Mouse (Mus musculus): ENCODE measurements around the gene Kbtbd13. TPM values are rescaled to one million over a fixed set of nuclear protein-coding genes. Genes with fewer than 3 reads are reported as not detected.
A peak's percentile ranks its signal among the peaks of the same experiment; 100 is the strongest.

Gene Kbtbd13
- polyA plus RNA-seq, 1 experiment from 2014 or later = 0.49 TPM

DNA sequence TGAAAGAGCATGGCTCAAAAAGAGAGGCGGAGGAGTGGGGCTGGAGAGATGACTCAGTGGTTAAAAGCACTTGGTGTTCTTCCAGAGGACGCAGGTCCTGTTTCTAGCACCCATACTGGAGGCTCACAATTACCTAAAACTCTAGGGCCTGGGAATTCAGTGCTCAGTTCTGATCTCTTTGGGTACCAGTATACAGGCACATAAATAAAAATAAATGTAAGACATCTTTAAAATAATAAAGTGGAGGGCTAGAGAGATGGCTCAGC is 13.7 kb upstream of the Kbtbd13 start:
- 0 out of 2 replicates have a peak, but pooled peaks cover 4% of the 10 kb centered on the region for H3K4me1 ChIP-seq (replicated peaks; ENCODE audit: control insufficient read depth, insufficient read depth)
- no peaks in the 10 kb centered on the region for H3K36me3 ChIP-seq (ENCODE audit: control insufficient read depth, insufficient read depth, low read length)
- H3K9me3 ChIP-seq (ENCODE audit: control insufficient read depth, low read length) = no peaks in the 10 kb centered on the region
- H3K27me3 ChIP-seq (ENCODE audit: control insufficient read depth, insufficient read depth, low read length) = no peaks in the 10 kb centered on the region
- no peak overlapping the region for H3K4me3 ChIP-seq (ENCODE audit: low read depth, low read length)
- no peak for ATAC-seq (ENCODE audit: low FRiP score, low TSS enrichment)
- no peak overlapping the region for H3K9ac ChIP-seq (ENCODE audit: low read length)
- no peak overlapping the region for H3K4me2 ChIP-seq (replicated peaks; ENCODE audit: low read depth)
- DNase-seq (ENCODE audit: low spot score) = no peak
- WGBS = 65% methylated on average over 2 of the region's 2 CpGs
- H3K27ac ChIP-seq (replicated peaks) = no peak overlapping the region
- TF ChIP-seq EP300 (optimal IDR thresholded peaks at IDR 0.05) = no peak
- no peak for TF ChIP-seq CTCF (IDR thresholded peaks at IDR 0.05; ENCODE audit: low read depth)

GRCm38 (mm10) chr9:65404331-65405183 is 13.1 kb upstream of the Kbtbd13 start:
- DNase-seq (ENCODE audit: low spot score) (peak; percentile 41), ATAC-seq (ENCODE audit: low FRiP score, low TSS enrichment) (no peak)
- no peak overlapping the region for H3K4me3 ChIP-seq (ENCODE audit: low read depth, low read length)
- 55% methylated on average over 15 of the region's 15 CpGs for WGBS
- no peak overlapping the region for H3K9ac ChIP-seq (ENCODE audit: low read length)
- 0 out of 2 replicates have a peak, but pooled peaks cover 4% of the 10 kb centered on the region for H3K4me1 ChIP-seq (replicated peaks; ENCODE audit: control insufficient read depth, insufficient read depth)
- H3K4me2 ChIP-seq (replicated peaks; ENCODE audit: low read depth) = no peak overlapping the region
- H3K9me3 ChIP-seq (ENCODE audit: control insufficient read depth, low read length) = no peaks in the 10 kb centered on the region
- H3K36me3 ChIP-seq (ENCODE audit: control insufficient read depth, insufficient read depth, low read length) = no peaks in the 10 kb centered on the region
- TF ChIP-seq CTCF (IDR thresholded peaks at IDR 0.05; ENCODE audit: low read depth) (no peak), EP300 (optimal IDR thresholded peaks at IDR 0.05) (no peak)
- no peak overlapping the region for H3K27ac ChIP-seq (replicated peaks)
- H3K27me3 ChIP-seq (ENCODE audit: control insufficient read depth, insufficient read depth, low read length) = no peaks in the 10 kb centered on the region

- no peak overlapping the region for H3K4me2 ChIP-seq (replicated peaks; ENCODE audit: low read depth)
- DNase-seq (ENCODE audit: low spot score) (no peak), ATAC-seq (ENCODE audit: low FRiP score, low TSS enrichment) (no peak)
- no peak for TF ChIP-seq EP300 (optimal IDR thresholded peaks at IDR 0.05)
- no peak for TF ChIP-seq CTCF (IDR thresholded peaks at IDR 0.05; ENCODE audit: low read depth)
- H3K4me1 ChIP-seq (replicated peaks; ENCODE audit: control insufficient read depth, insufficient read depth) = 0 out of 2 replicates have a peak, but pooled peaks cover 4% of the 10 kb centered on the region
- 78% methylated on average over 6 of the region's 6 CpGs for WGBS
- no peaks in the 10 kb centered on the region for H3K36me3 ChIP-seq (ENCODE audit: control insufficient read depth, insufficient read depth, low read length)
- H3K27ac ChIP-seq (replicated peaks) = no peak overlapping the region
- no peak overlapping the region for H3K9ac ChIP-seq (ENCODE audit: low read length)
- H3K4me3 ChIP-seq (ENCODE audit: low read depth, low read length) = no peak overlapping the region
- H3K9me3 ChIP-seq (ENCODE audit: control insufficient read depth, low read length) = no peaks in the 10 kb centered on the region
- H3K27me3 ChIP-seq (ENCODE audit: control insufficient read depth, insufficient read depth, low read length) = no peaks in the 10 kb centered on the region
Observed at GRCm38 (mm10) chr9:65399934-65400333, 8.5 kb upstream of the Kbtbd13 start.

- ATAC-seq (ENCODE audit: low FRiP score, low TSS enrichment) = peak; percentile 49; the same call in 1 of the 2 replicates
- Histone ChIP-seq H3K4me3 (ENCODE audit: low read depth, low read length) (peak within 1 kb of the TSS; percentile 40), H3K27me3 (ENCODE audit: control insufficient read depth, insufficient read depth, low read length) (no peaks in the 10 kb centered on the region), H3K9me3 (ENCODE audit: control insufficient read depth, low read length) (no peaks in the 10 kb centered on the region), H3K27ac (replicated peaks) (no peak within 1 kb of the TSS), H3K4me1 (replicated peaks; ENCODE audit: control insufficient read depth, insufficient read depth) (no peaks in the 10 kb centered on the region), H3K4me2 (replicated peaks; ENCODE audit: low read depth) (peak within 1 kb of the TSS; percentile 76), H3K9ac (ENCODE audit: low read length) (peak within 1 kb of the TSS; percentile 38; the same call in 1 of the 2 replicates), H3K36me3 (ENCODE audit: control insufficient read depth, insufficient read depth, low read length) (no peaks in the 10 kb centered on the region)
- WGBS = under 1% methylated on average over 24 of the region's 24 CpGs
- peak; percentile 64 for DNase-seq (ENCODE audit: low spot score)
- TF ChIP-seq EP300 (optimal IDR thresholded peaks at IDR 0.05) = no peak
- TF ChIP-seq CTCF (IDR thresholded peaks at IDR 0.05; ENCODE audit: low read depth) = no peak
Observed at GRCm38 (mm10) chr9:65398279-65398678, 6.8 kb upstream of the Kbtbd13 start, which contains the start of gene Rasl12. TSS of gene Rasl12 (plus strand) at chr9:65398506.

DNA sequence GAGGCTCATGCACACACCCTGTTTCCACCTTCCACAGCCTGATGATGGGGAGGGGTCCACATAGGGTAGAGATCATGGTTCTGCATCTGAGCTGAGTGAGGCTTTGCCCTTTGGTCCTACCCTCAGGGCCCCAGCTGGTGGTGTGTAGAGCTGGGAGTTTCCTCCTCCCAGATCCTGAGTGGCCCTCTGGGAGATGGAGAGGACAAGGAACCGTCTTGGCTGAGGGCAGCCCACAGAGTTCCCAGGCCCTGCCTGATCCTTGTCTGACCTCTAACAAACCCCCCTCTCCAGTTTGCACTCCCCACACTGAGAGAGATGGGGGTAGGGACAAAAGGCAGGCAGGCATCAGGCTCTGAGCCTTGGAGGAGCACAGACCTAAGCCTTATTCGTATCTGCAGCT is 2.9 kb upstream of the Kbtbd13 start:
- H3K4me3 ChIP-seq (ENCODE audit: low read depth, low read length) = no peak overlapping the region
- H3K9me3 ChIP-seq (ENCODE audit: control insufficient read depth, low read length) = no peaks in the 10 kb centered on the region
- no peak for DNase-seq (ENCODE audit: low spot score)
- H3K27ac ChIP-seq (replicated peaks) = no peak overlapping the region
- H3K4me1 ChIP-seq (replicated peaks; ENCODE audit: control insufficient read depth, insufficient read depth) = no peaks in the 10 kb centered on the region
- H3K36me3 ChIP-seq (ENCODE audit: control insufficient read depth, insufficient read depth, low read length) = no peaks in the 10 kb centered on the region
- no peak; the same call in 1 of the 2 replicates for ATAC-seq (ENCODE audit: low FRiP score, low TSS enrichment)
- no peak overlapping the region for H3K9ac ChIP-seq (ENCODE audit: low read length)
- H3K4me2 ChIP-seq (replicated peaks; ENCODE audit: low read depth) = no peak overlapping the region
- 65% methylated on average over 2 of the region's 2 CpGs for WGBS
- no peak for TF ChIP-seq CTCF (IDR thresholded peaks at IDR 0.05; ENCODE audit: low read depth)
- no peak for TF ChIP-seq EP300 (optimal IDR thresholded peaks at IDR 0.05)
- 0 out of 2 replicates have a peak, but pooled peaks cover 4% of the 10 kb centered on the region for H3K27me3 ChIP-seq (ENCODE audit: control insufficient read depth, insufficient read depth, low read length)

- H3K27me3 ChIP-seq (ENCODE audit: control insufficient read depth, insufficient read depth, low read length) = 0 out of 2 replicates have a peak, but pooled peaks cover 4% of the 10 kb centered on the region
- 49% methylated on average over 2 of the region's 2 CpGs for WGBS
- H3K4me3 ChIP-seq (ENCODE audit: low read depth, low read length) = no peak overlapping the region
- DNase-seq (ENCODE audit: low spot score) (no peak), ATAC-seq (ENCODE audit: low FRiP score, low TSS enrichment) (no peak)
- H3K36me3 ChIP-seq (ENCODE audit: control insufficient read depth, insufficient read depth, low read length) = no peaks in the 10 kb centered on the region
- TF ChIP-seq EP300 (optimal IDR thresholded peaks at IDR 0.05) (no peak), CTCF (IDR thresholded peaks at IDR 0.05; ENCODE audit: low read depth) (no peak)
- H3K9me3 ChIP-seq (ENCODE audit: control insufficient read depth, low read length) = no peaks in the 10 kb centered on the region
- no peak overlapping the region for H3K4me2 ChIP-seq (replicated peaks; ENCODE audit: low read depth)
- no peaks in the 10 kb centered on the region for H3K4me1 ChIP-seq (replicated peaks; ENCODE audit: control insufficient read depth, insufficient read depth)
- no peak overlapping the region for H3K9ac ChIP-seq (ENCODE audit: low read length)
- no peak overlapping the region for H3K27ac ChIP-seq (replicated peaks)
Observed at GRCm38 (mm10) chr9:65393606-65394005, 2.2 kb upstream of the Kbtbd13 start.
